Mouse (Mus musculus) stomach, embryonic 15.5 days (tissue): Measurements from ENCODE around the gene Ric8a. TPM values are rescaled to one million over a fixed set of nuclear protein-coding genes. Genes with fewer than 3 reads are reported as not detected.

Experiments used
- ATAC-seq: fragments of 200-750 bp; cut with Nextera tagmentation; 2 replicates; pipeline ENCODE4 v1.8.0; 2017; ENCODE audit warnings: low read depth, moderate number of reproducible peaks, moderate TSS enrichment; ENCODE audit not compliant: insufficient read depth, low FRiP score
- H3K27ac ChIP-seq: fragments of 300-500 bp; sonication (generic); 2 replicates; pipeline ENCODE4 v1.5.1; 2015; ENCODE audit warnings: mild to moderate bottlenecking, inconsistent platforms
- H3K27me3 ChIP-seq: fragments of 300-500 bp; sonication (generic); replicated peaks from 2 replicates; pipeline ENCODE4 v1.6.1; 2015; ENCODE audit warnings: inconsistent platforms
- H3K36me3 ChIP-seq: fragments of 300-500 bp; sonication (generic); 2 replicates; pipeline ENCODE4 v1.6.1; 2015; ENCODE audit warnings: inconsistent platforms
- H3K4me1 ChIP-seq: fragments of 300-500 bp; sonication (generic); 2 replicates; pipeline ENCODE4 v1.6.1; 2015; ENCODE audit warnings: inconsistent platforms
- H3K4me2 ChIP-seq: fragments of 300-500 bp; sonication (generic); 2 replicates; pipeline ENCODE4 v1.6.1; 2015; ENCODE audit warnings: mild to moderate bottlenecking, inconsistent platforms
- H3K4me3 ChIP-seq: fragments of 300-500 bp; sonication (generic); replicated peaks from 2 replicates; pipeline ENCODE4 v1.5.1; 2015; ENCODE audit warnings: inconsistent platforms
- H3K9ac ChIP-seq: fragments of 300-500 bp; sonication (generic); 2 replicates; pipeline ENCODE4 v1.6.1; 2015; ENCODE audit warnings: inconsistent platforms
- H3K9me3 ChIP-seq: fragments of 300-500 bp; sonication (generic); 2 replicates; pipeline ENCODE4 v1.6.1; 2016; ENCODE audit warnings: inconsistent platforms
- WGBS: fragments of 180-500 bp; shearing (Covaris S2); methylation state at CpG from one replicate; pipeline ENCODE4 v1.1.7; 2015; 5-methylcytosine and 5-hydroxymethylcytosine counted together
- polyA plus RNA-seq: library from polyadenylated mRNA; unstranded; fragments of >200 nt; fragmentation: Nextera tagmentation; extraction: Ambion mirVana; gene quantifications from 2 replicates; pipeline ENCODE4 v1.2.1, GENCODE M21; 2015

Ric8a gene
- polyA plus RNA-seq, 1 experiment from 2014 or later: 62.8 TPM

- H3K9me3 ChIP-seq: no peaks in the 10 kb centered on the region
Measured at GRCm38 (mm10) chr7:140899121-140899520, 42.4 kb downstream of the Ric8a start.

GRCm38 (mm10) chr7:140900220-140900619 is 43.5 kb downstream of the Ric8a start, which contains the start of gene Cox8b:
Cox8b (minus strand) TSS chr7:140900446.
- no peak within 1 kb of the TSS for H3K4me3 ChIP-seq
- H3K9me3 ChIP-seq: no peaks in the 10 kb centered on the region
- peaks cover 22% of the 10 kb centered on the region for H3K36me3 ChIP-seq
- H3K9ac ChIP-seq: no peak within 1 kb of the TSS; the same call in 1 of the 2 replicates
- H3K4me1 ChIP-seq: no peaks in the 10 kb centered on the region
- WGBS: 67% methylated on average over 10 of the region's 10 CpGs
- H3K27ac ChIP-seq: no peak within 1 kb of the TSS; the same call in 1 of the 2 replicates
- ATAC-seq: no peak
- H3K4me2 ChIP-seq: no peak within 1 kb of the TSS
- H3K27me3 ChIP-seq: no peaks in the 10 kb centered on the region

More at GRCm38 (mm10) chr7:140899121-140899520, 42.4 kb downstream of the Ric8a start:
- Histone ChIP-seq H3K4me1 (no peaks in the 10 kb centered on the region), H3K36me3 (peaks cover 29% of the 10 kb centered on the region), H3K4me3 (no peak overlapping the region), H3K27ac (no peak overlapping the region), H3K9ac (no peak overlapping the region; the same call in 1 of the 2 replicates), H3K27me3 (no peaks in the 10 kb centered on the region), H3K4me2 (no peak overlapping the region)
- WGBS: 67% methylated on average over 3 of the region's 3 CpGs
- no peak for ATAC-seq

DNA sequence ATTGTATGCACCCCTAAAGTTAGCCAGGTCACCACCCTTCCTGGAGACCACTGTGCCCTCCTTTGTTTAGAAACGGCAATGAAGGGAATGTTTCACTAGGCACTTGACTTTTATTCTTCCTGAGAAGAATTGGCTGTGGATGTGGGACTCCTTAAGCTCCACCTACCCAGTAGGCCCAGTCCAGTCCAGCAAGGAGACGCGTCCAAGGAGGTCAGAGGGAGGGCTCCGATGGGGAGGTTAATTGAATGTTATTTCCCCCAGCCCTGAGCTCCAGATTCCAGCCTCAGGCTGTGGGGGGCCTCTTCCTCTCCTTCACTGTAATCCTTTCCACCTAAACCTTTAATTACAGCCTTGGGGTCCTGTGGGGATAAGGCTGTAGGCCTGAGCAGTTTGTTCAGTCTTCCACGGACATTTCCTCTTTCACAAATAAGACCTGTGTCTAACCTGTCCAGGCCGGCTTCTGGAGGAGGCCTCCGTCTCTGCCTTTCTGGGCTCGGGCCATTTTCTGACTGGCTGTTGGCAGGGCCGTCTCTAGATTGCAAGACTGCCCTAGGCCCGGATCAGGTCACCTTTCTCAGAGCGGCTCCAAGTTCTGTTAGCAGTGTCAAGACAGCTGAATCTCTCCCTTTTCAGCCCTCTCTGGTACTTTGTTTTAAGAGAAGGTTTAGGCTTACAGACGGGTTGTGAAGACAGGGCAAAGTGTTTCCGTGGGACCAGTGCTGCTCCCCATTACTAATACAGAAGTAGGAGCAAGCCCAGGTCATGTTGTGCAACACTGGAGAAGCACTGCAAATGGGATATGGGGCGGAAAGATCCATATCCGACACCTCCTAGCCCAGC is 45.5 kb downstream of the Ric8a start:
- Histone ChIP-seq H3K27me3 (no peaks in the 10 kb centered on the region), H3K36me3 (peaks cover 13% of the 10 kb centered on the region), H3K4me1 (no peaks in the 10 kb centered on the region), H3K27ac (no peak overlapping the region), H3K9ac (no peak overlapping the region), H3K9me3 (no peaks in the 10 kb centered on the region), H3K4me2 (no peak overlapping the region), H3K4me3 (no peak overlapping the region)
- ATAC-seq: no peak
- WGBS: 82% methylated on average over 15 of the region's 15 CpGs

- Histone ChIP-seq H3K9ac (no peak overlapping the region), H3K4me1 (no peaks in the 10 kb centered on the region), H3K36me3 (0 out of 2 replicates have a peak, but pooled peaks cover 4% of the 10 kb centered on the region), H3K4me3 (no peak overlapping the region), H3K4me2 (no peak overlapping the region), H3K27me3 (no peaks in the 10 kb centered on the region), H3K9me3 (no peaks in the 10 kb centered on the region), H3K27ac (no peak overlapping the region)
- 0 out of 2 replicates have a peak, but pooled peaks have one; percentile 6 for ATAC-seq
- WGBS: 26% methylated on average over 13 of the region's 13 CpGs
Measured at GRCm38 (mm10) chr7:140903212-140903611, 46.5 kb downstream of the Ric8a start.

GRCm38 (mm10) chr7:140905642-140906081 is 48.9 kb downstream of the Ric8a start:
- WGBS: 70% methylated on average over 2 of the region's 2 CpGs
- peak; percentile 6; the same call in 1 of the 2 replicates for ATAC-seq
- no peak overlapping the region for H3K27ac ChIP-seq
- no peak overlapping the region for H3K9ac ChIP-seq
- H3K4me2 ChIP-seq: no peak overlapping the region
- no peak overlapping the region for H3K4me3 ChIP-seq
- no peaks in the 10 kb centered on the region for H3K36me3 ChIP-seq
- no peaks in the 10 kb centered on the region for H3K9me3 ChIP-seq
- H3K4me1 ChIP-seq: peaks cover 5% of the 10 kb centered on the region; the same call in 1 of the 2 replicates
- H3K27me3 ChIP-seq: no peaks in the 10 kb centered on the region

DNA sequence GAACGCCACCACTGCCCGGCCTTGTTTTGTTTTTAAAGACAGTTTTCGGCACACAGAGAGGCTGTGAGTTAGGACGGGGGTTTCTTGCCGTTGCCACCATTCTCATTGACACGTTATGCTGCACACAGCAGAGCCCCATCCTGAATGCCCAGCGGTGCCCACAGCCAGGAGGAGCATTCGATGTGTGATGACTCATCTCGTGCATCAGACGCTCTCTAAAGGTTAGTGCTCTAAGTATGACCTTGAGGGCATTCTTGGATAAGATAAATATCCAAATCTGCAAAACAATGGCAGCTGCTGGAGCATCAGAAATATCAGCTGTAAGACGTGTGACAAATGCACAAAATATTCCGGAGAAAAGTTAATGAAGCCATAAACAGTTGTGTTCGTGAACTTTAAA is 50.4 kb downstream of the Ric8a start:
- Histone ChIP-seq H3K4me1 (peaks cover 5% of the 10 kb centered on the region; the same call in 1 of the 2 replicates), H3K36me3 (no peaks in the 10 kb centered on the region), H3K27ac (no peak overlapping the region), H3K4me2 (no peak overlapping the region), H3K9ac (no peak overlapping the region), H3K27me3 (no peaks in the 10 kb centered on the region), H3K9me3 (no peaks in the 10 kb centered on the region), H3K4me3 (no peak overlapping the region)
- WGBS: 75% methylated on average over 13 of the region's 13 CpGs
- no peak for ATAC-seq

GRCm38 (mm10) chr7:140907697-140908096 is 50.9 kb downstream of the Ric8a start:
- WGBS: 83% methylated on average over 7 of the region's 7 CpGs
- no peak for ATAC-seq
- H3K9me3 ChIP-seq: no peaks in the 10 kb centered on the region

GRCm38 (mm10) chr7:140908181-140908580 is 51.4 kb downstream of the Ric8a start:
- Histone ChIP-seq H3K36me3 (no peaks in the 10 kb centered on the region), H3K9me3 (no peaks in the 10 kb centered on the region), H3K4me2 (no peak overlapping the region), H3K4me3 (no peak overlapping the region), H3K4me1 (peaks cover 5% of the 10 kb centered on the region; the same call in 1 of the 2 replicates), H3K9ac (no peak overlapping the region), H3K27ac (peak overlapping the region; percentile 3; the same call in 1 of the 2 replicates), H3K27me3 (no peaks in the 10 kb centered on the region)
- WGBS: 39% methylated on average over 7 of the region's 7 CpGs
- ATAC-seq: no peak

More at GRCm38 (mm10) chr7:140907697-140908096, 50.9 kb downstream of the Ric8a start:
- Histone ChIP-seq H3K9ac (no peak overlapping the region), H3K4me3 (no peak overlapping the region), H3K4me2 (no peak overlapping the region), H3K36me3 (no peaks in the 10 kb centered on the region), H3K27me3 (no peaks in the 10 kb centered on the region), H3K4me1 (peaks cover 5% of the 10 kb centered on the region; the same call in 1 of the 2 replicates), H3K27ac (no peak overlapping the region)

DNA sequence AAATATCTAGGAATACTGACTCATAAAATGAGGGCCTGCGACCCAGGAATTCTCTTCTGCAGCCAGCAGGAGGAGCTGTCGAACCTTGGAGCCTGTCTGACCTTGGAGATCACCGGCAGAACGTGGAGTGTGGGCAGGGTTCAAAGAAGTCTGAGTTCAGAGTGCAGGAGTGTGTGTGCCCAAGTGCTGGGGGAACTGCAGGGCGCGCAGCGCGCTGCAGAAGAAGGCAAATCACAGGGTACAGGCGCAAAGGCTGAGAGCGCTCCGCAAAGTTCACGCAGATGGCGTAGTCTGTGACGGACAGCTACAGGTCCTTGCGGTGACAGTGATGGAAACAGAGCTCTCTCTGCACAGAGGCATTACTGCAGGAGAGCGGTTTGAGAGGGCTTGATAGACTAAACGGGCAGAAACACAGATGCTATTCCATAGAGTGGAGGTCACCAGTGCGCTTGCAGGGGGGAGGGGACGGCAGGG is 51.9 kb downstream of the Ric8a start:
- no peaks in the 10 kb centered on the region for H3K36me3 ChIP-seq
- H3K9me3 ChIP-seq: no peaks in the 10 kb centered on the region
- 2% methylated on average over 19 of the region's 19 CpGs for WGBS
- H3K4me2 ChIP-seq: peak overlapping the region; percentile 86
- H3K27ac ChIP-seq: no peak overlapping the region
- H3K4me1 ChIP-seq: peaks cover 5% of the 10 kb centered on the region; the same call in 1 of the 2 replicates
- H3K4me3 ChIP-seq: peak overlapping the region; percentile 43
- peak; percentile 68 for ATAC-seq
- no peaks in the 10 kb centered on the region for H3K27me3 ChIP-seq
- no peak overlapping the region; the same call in 1 of the 2 replicates for H3K9ac ChIP-seq

- Histone ChIP-seq H3K4me1 (peaks cover 5% of the 10 kb centered on the region; the same call in 1 of the 2 replicates), H3K4me2 (no peak overlapping the region), H3K27me3 (no peaks in the 10 kb centered on the region), H3K27ac (peak overlapping the region; percentile 87), H3K4me3 (no peak overlapping the region), H3K9ac (no peak overlapping the region), H3K9me3 (no peaks in the 10 kb centered on the region), H3K36me3 (no peaks in the 10 kb centered on the region)
- no peak for ATAC-seq
- 73% methylated on average over 3 of the region's 3 CpGs for WGBS
Measured at GRCm38 (mm10) chr7:140912293-140912692, 55.5 kb downstream of the Ric8a start.

GRCm38 (mm10) chr7:140912846-140913482 is 56.2 kb downstream of the Ric8a start:
- no peaks in the 10 kb centered on the region for H3K36me3 ChIP-seq
- H3K27ac ChIP-seq: peak overlapping the region; percentile 87
- peaks cover 5% of the 10 kb centered on the region; the same call in 1 of the 2 replicates for H3K4me1 ChIP-seq
- no peaks in the 10 kb centered on the region for H3K27me3 ChIP-seq
- WGBS: 55% methylated on average over 5 of the region's 5 CpGs
- no peak overlapping the region for H3K4me3 ChIP-seq
- no peaks in the 10 kb centered on the region for H3K9me3 ChIP-seq
- H3K9ac ChIP-seq: no peak overlapping the region
- no peak overlapping the region for H3K4me2 ChIP-seq
- peak; percentile 85 for ATAC-seq
